Mouse (Mus musculus) liver, embryonic 13.5 days (tissue): ENCODE data around the gene Capn8. TPM values are rescaled to one million over a fixed set of nuclear protein-coding genes. Genes with fewer than 3 reads are reported as not detected.

Source experiments
- ATAC-seq: fragments of 200-750 bp; cut with Nextera tagmentation; 2 replicates; pipeline ENCODE4 v1.8.0; 2017; ENCODE audit warnings: low read depth, mild to moderate bottlenecking, moderate number of reproducible peaks, moderate library complexity
- DNase-seq: peaks from one replicate; pipeline ENCODE4 v3.0.0; 2022
- H3K27ac ChIP-seq: fragments of 300-500 bp; sonication (generic); 2 replicates; pipeline ENCODE4 v1.5.1; 2015; ENCODE audit warnings: moderate library complexity, mild to moderate bottlenecking, inconsistent platforms
- H3K27me3 ChIP-seq: fragments of 300-500 bp; sonication (generic); 2 replicates; pipeline ENCODE4 v1.6.1; 2015; ENCODE audit warnings: mild to moderate bottlenecking, inconsistent platforms
- H3K36me3 ChIP-seq: fragments of 300-500 bp; sonication (generic); 2 replicates; pipeline ENCODE4 v1.6.1; 2015; ENCODE audit warnings: mild to moderate bottlenecking, inconsistent platforms
- H3K4me1 ChIP-seq: fragments of 300-500 bp; sonication (generic); replicated peaks from 2 replicates; pipeline ENCODE4 v1.6.1; 2015; ENCODE audit warnings: inconsistent platforms
- H3K4me2 ChIP-seq: fragments of 300-500 bp; sonication (generic); 2 replicates; pipeline ENCODE4 v1.6.1; 2015; ENCODE audit warnings: inconsistent platforms, mild to moderate bottlenecking, moderate library complexity
- H3K4me3 ChIP-seq: fragments of 300-500 bp; sonication (generic); replicated peaks from 2 replicates; pipeline ENCODE4 v1.5.1; 2015; ENCODE audit warnings: mild to moderate bottlenecking, inconsistent platforms
- H3K9ac ChIP-seq: fragments of 300-500 bp; sonication (generic); 2 replicates; pipeline ENCODE4 v1.6.1; 2015; ENCODE audit warnings: mild to moderate bottlenecking, inconsistent platforms
- H3K9me3 ChIP-seq: fragments of 300-500 bp; sonication (generic); replicated peaks from 2 replicates; pipeline ENCODE4 v1.6.1; 2016; ENCODE audit warnings: inconsistent platforms
- WGBS: fragments of 180-500 bp; shearing (Covaris S2); methylation state at CpG from one replicate; pipeline ENCODE4 v1.1.7; 2015; ENCODE audit not compliant: insufficient replicate concordance; 5-methylcytosine and 5-hydroxymethylcytosine counted together
- polyA plus RNA-seq: library from polyadenylated mRNA; unstranded; fragments of >200 nt; fragmentation: Nextera tagmentation; extraction: Ambion mirVana; gene quantifications from 2 replicates; pipeline ENCODE4 v1.2.1, GENCODE M21; 2015

Capn8 gene
- polyA plus RNA-seq, 1 experiment from 2014 or later, result not detected

- ATAC-seq, result peak; percentile 61; the same call in 1 of the 2 replicates
Observed at GRCm38 (mm10) chr1:182553649-182554375, 11.0 kb upstream of the Capn8 start.

DNA sequence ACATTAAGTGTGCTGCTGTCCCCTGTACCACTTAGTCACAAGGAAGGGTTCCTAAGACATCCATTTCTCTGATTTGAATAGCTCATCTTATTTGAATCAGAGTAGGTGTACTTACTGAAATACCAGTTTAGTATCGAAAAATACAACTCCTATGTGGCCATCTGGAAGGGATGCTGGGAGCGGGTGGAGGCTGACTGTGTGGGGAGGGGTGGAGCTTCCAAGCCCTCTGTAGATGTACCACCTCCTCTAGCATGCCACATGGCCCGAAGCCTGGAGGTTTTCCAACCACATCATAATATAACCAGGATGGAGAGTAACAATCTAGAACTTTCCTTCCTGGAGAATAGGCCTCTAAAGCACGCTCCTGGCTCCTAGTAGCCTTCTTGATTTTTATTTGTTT, 6.5 kb upstream of the Capn8 start:
- 64% methylated on average over 4 of the region's 4 CpGs for whole genome bisulfite sequencing
- peaks cover 6% of the 10 kb centered on the region; the same call in 1 of the 2 replicates for H3K4me1 ChIP-seq
- no peak for DNase-seq
- H3K4me3 ChIP-seq, result no peak overlapping the region
- H3K9me3 ChIP-seq, result no peaks in the 10 kb centered on the region
- no peaks in the 10 kb centered on the region for H3K27me3 ChIP-seq
- no peak for ATAC-seq
- no peak overlapping the region for H3K27ac ChIP-seq
- H3K36me3 ChIP-seq, result no peaks in the 10 kb centered on the region
- H3K9ac ChIP-seq, result no peak overlapping the region
- H3K4me2 ChIP-seq, result no peak overlapping the region

More at GRCm38 (mm10) chr1:182553649-182554375, 11.0 kb upstream of the Capn8 start:
- Histone ChIP-seq H3K27me3 (no peaks in the 10 kb centered on the region), H3K9ac (no peak overlapping the region), H3K27ac (no peak overlapping the region), H3K4me3 (no peak overlapping the region), H3K9me3 (no peaks in the 10 kb centered on the region), H3K4me1 (0 out of 2 replicates have a peak, but pooled peaks cover 6% of the 10 kb centered on the region), H3K4me2 (no peak overlapping the region), H3K36me3 (no peaks in the 10 kb centered on the region)
- 53% methylated on average over 12 of the region's 12 CpGs for WGBS
- DNase-seq, result peak; percentile 11

DNA sequence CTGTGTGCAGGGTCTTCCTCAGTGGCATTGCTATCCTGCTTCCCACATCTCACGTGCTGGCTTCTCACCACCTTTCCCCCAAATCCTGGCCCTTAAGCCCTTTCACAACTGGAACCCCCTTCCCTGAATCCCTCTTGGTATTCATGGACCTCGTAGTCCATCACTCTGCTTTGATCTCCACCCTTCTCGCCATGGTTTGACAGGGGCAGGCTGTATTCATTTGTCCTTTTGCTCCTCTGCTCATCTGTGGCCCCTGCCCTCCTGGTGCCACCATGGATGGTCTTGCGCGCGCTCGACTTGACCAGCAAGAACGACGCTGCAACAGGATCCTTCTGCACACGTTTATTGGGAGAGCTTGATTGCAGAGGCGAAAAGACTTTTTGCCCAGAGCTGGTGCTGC, 5.3 kb upstream of the Capn8 start:
- Histone ChIP-seq H3K27ac (no peak overlapping the region), H3K4me2 (no peak overlapping the region), H3K4me3 (no peak overlapping the region), H3K4me1 (peaks cover 6% of the 10 kb centered on the region; the same call in 1 of the 2 replicates), H3K27me3 (no peaks in the 10 kb centered on the region), H3K9ac (no peak overlapping the region), H3K36me3 (no peaks in the 10 kb centered on the region), H3K9me3 (no peaks in the 10 kb centered on the region)
- 80% methylated on average over 10 of the region's 11 CpGs for WGBS
- ATAC-seq, result no peak
- DNase-seq, result no peak

DNA sequence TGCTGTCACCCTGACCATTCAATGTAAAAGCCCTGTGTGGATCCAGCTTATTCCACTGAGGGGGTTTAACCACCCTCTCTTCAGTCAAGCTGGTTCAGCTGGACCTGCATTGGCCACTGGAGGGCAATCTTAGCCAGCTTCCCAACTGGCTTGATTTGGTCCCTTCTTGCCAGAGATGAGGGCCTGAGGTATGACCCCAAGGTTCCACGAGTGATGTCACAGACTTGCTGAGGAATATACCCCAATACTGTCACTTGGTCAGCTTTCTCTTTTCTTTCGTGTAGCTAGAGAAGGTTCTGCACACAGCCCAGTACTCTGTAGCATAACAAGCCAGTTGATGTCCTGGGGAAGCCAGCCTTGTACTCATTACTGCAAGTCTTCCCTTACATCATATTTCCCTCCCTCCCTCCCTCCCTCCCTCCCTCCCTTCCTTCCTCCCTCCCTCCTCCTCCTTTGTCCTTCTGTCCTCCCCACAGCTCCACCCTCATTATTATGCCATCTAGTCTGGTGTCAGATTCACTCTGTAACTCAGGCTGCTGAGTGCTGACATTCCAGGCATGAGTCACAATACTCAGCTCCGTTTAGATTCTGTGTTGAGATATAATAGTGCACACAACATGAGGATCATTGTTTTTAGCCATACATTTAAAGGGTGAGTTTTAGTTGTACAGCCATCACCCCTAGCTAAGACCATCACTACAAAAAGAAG, 4.3 kb upstream of the Capn8 start:
- Histone ChIP-seq H3K4me2 (no peak overlapping the region), H3K36me3 (no peaks in the 10 kb centered on the region), H3K27ac (no peak overlapping the region), H3K27me3 (no peaks in the 10 kb centered on the region), H3K9ac (no peak overlapping the region), H3K4me1 (peaks cover 6% of the 10 kb centered on the region; the same call in 1 of the 2 replicates), H3K4me3 (no peak overlapping the region), H3K9me3 (no peaks in the 10 kb centered on the region)
- no peak for DNase-seq
- 0 out of 2 replicates have a peak, but pooled peaks have one; percentile 16 for ATAC-seq
- 26% methylated on average over 3 of the region's 3 CpGs for WGBS

DNA sequence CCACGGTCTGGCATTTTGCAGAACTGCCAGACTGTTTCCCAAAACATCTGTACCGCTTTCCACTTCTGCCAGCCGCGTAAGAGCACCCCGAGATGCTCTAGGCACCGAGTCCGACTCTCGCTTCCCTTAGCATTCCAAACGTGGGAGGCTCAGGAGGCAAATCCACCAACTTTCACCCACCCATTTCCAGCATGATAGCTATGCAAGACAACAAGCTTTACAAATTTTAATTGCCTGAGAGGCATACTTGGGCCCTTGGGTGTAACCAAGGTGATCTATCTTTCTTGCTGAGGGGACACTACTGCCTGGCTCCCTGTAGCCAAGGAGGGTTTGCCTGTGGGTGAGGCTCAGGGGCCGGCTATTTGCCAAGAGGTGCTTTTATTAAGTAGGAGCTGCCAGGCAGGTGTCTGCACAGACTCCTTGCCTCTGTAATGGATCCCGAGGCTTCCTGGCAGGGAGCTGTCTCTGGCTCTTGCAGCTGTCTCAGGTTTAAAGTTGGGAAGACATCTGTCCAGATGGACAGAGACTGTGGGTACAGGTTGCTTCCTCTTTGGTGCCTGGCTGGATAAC, 2.8 kb upstream of the Capn8 start:
- H3K27ac ChIP-seq, result no peak overlapping the region
- H3K36me3 ChIP-seq, result no peaks in the 10 kb centered on the region
- no peaks in the 10 kb centered on the region for H3K9me3 ChIP-seq
- no peak for DNase-seq
- H3K4me2 ChIP-seq, result peak overlapping the region; percentile 29; the same call in 1 of the 2 replicates
- no peak for ATAC-seq
- no peaks in the 10 kb centered on the region for H3K27me3 ChIP-seq
- peaks cover 6% of the 10 kb centered on the region; the same call in 1 of the 2 replicates for H3K4me1 ChIP-seq
- no peak overlapping the region for H3K4me3 ChIP-seq
- no peak overlapping the region for H3K9ac ChIP-seq
- 73% methylated on average over 11 of the region's 11 CpGs for whole genome bisulfite sequencing

DNA sequence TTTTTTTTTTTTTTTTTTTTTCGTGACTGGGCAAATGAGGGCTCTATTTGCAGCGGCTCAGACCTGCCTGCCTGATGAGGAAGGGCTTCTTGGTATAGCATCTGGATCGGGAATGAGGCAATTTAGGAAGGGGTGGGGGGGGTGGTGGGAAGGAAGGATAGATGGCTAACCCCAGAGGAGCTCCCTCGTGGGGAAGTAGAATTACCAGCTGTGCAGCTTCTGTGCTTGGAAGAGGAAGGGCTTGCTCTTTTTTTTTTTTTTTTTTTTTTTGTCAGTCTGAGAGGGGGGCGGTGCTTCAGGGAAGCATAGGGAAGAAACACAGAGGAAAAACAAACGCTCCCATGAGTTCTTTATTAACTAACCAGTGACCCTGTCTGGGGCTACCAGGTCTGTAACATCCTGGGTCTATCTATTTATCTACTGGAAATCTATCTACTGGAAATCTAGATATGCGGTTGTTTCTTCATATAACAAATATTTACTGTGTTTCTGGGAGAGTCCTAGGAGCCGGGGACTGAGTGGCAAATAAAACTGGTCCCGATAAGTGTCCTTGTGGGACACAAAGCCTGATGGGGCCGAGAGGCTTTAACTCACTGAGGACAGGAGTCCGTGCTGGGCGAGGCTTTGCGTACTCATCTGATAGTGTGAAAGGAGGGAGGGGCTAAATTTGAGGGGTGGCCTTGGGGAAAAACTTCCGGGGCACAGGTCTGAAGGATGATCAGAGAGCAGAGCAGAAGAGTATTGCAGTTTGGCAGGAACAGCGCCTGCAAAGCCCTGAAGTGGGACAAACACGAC, 2.0 kb upstream of the Capn8 start:
- ATAC-seq (no peak; the same call in 1 of the 2 replicates), DNase-seq (no peak)
- peak overlapping the region; percentile 29 for H3K4me2 ChIP-seq
- no peak overlapping the region for H3K27ac ChIP-seq
- WGBS, result 36% methylated on average over 16 of the region's 16 CpGs
- H3K9me3 ChIP-seq, result no peaks in the 10 kb centered on the region
- no peaks in the 10 kb centered on the region for H3K27me3 ChIP-seq
- no peak overlapping the region for H3K9ac ChIP-seq
- no peaks in the 10 kb centered on the region for H3K36me3 ChIP-seq
- peaks cover 6% of the 10 kb centered on the region; the same call in 1 of the 2 replicates for H3K4me1 ChIP-seq
- no peak overlapping the region for H3K4me3 ChIP-seq

- H3K4me1 ChIP-seq, result peaks cover 6% of the 10 kb centered on the region; the same call in 1 of the 2 replicates
- no peaks in the 10 kb centered on the region for H3K36me3 ChIP-seq
- WGBS, result 64% methylated on average over 6 of the region's 6 CpGs
- H3K27ac ChIP-seq, result no peak overlapping the region
- no peak overlapping the region for H3K4me2 ChIP-seq
- H3K4me3 ChIP-seq, result no peak overlapping the region
- H3K27me3 ChIP-seq, result no peaks in the 10 kb centered on the region
- ATAC-seq (no peak), DNase-seq (no peak)
- no peaks in the 10 kb centered on the region for H3K9me3 ChIP-seq
- no peak overlapping the region for H3K9ac ChIP-seq
Observed at GRCm38 (mm10) chr1:182565351-182565835, 586 bp downstream of the Capn8 start.

DNA sequence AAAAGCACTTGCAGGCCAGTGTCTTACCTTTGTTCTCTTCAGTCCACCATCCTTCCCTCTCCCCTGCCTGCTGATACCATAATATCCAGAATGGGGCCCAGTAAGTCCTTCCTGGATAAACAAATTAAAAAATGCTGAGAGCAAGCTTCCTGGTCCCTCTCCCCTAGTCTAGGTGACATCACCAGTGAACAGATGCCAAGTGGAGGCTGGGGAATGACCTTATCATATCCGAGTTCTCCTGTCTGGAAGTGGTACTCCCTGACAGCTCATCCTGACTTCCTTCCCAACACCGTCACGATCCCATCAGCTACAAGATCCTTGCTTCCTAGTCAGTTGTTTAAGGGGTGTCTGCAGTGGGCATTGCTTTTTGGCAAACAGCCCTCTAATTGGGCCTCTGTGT, 6.3 kb downstream of the Capn8 start:
- 54% methylated on average over 3 of the region's 3 CpGs for WGBS
- Histone ChIP-seq H3K4me3 (no peak overlapping the region), H3K27ac (no peak overlapping the region), H3K9me3 (no peaks in the 10 kb centered on the region), H3K4me2 (no peak overlapping the region), H3K27me3 (no peaks in the 10 kb centered on the region), H3K36me3 (no peaks in the 10 kb centered on the region), H3K4me1 (no peaks in the 10 kb centered on the region), H3K9ac (no peak overlapping the region)
- DNase-seq, result no peak
- no peak for ATAC-seq

DNA sequence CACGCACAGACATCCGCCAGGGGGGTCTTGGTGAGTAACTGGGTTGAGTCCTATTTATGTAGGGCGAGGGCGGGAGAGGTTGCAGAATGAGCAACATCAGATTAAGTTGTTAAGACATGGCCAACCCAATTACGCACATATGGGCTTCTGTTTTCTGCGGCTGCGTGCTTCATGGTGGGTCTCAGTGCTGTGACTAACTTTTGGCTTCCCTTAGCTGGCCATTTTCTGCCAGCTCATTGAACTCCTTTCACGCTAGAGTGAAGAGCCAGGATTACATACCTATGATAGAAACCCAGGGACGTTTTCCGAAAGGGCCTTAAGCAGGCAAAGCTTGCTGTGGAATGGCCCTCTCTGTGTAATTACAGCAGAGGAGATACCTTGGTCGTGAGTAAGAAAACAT, 7.2 kb downstream of the Capn8 start:
- H3K27me3 ChIP-seq, result no peaks in the 10 kb centered on the region
- H3K4me3 ChIP-seq, result no peak overlapping the region
- DNase-seq (no peak), ATAC-seq (no peak)
- no peak overlapping the region for H3K27ac ChIP-seq
- H3K9me3 ChIP-seq, result no peaks in the 10 kb centered on the region
- H3K36me3 ChIP-seq, result no peaks in the 10 kb centered on the region
- no peak overlapping the region for H3K4me2 ChIP-seq
- H3K4me1 ChIP-seq, result no peaks in the 10 kb centered on the region
- 72% methylated on average over 11 of the region's 11 CpGs for WGBS
- H3K9ac ChIP-seq, result no peak overlapping the region

DNA sequence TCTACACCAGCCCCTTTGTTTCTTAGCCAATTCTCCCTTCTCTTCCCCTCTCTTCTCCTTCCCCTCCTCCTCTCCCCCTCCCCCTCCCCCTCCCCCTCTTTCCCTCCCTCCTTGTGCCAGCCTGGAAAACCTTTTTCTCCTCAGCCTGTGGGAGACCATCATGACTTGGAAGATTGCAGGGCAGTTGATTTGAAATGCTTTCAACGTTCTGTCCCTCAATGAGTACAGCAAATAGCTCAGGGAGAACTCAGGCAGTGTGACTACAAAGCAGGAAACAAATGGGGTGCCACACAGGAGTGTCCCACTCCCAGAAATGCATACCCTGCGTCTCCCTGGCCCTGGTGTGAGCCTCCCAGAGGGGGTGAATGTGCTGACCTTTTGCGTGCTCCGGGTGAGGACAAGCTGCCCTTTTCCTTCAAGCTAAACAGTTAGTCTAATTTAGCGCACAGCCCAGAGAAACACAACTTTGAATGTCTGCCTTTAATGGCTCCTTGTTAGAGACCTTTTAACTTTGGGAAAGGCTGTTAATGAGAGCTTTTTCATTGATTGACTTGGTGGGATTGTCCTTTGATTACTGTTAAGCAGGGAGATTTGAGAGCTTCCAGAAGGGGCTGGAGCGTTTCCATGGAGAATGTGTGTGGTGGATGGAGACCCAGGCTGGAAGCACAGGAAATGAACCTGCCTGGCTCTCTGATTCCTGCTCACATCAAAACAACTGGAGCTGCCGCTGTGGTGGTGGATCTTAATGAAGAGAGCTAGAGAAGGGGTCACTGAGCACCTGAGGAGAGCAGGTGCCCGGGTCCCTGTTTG, 9.3 kb downstream of the Capn8 start:
- H3K4me3 ChIP-seq, result no peak overlapping the region
- no peaks in the 10 kb centered on the region for H3K27me3 ChIP-seq
- H3K9ac ChIP-seq, result no peak overlapping the region
- 33% methylated on average over 8 of the region's 8 CpGs for WGBS
- no peaks in the 10 kb centered on the region for H3K4me1 ChIP-seq
- H3K4me2 ChIP-seq, result no peak overlapping the region
- ATAC-seq, result no peak
- H3K27ac ChIP-seq, result no peak overlapping the region
- no peaks in the 10 kb centered on the region for H3K36me3 ChIP-seq
- DNase-seq, result no peak
- H3K9me3 ChIP-seq, result no peaks in the 10 kb centered on the region
